Mouse (Mus musculus) thymus, postnatal 14 days (tissue): ENCODE data around the gene Slc39a2.
"Not testable (repeated sequence)": the region's sequence is repeated elsewhere in the genome, so short reads cannot be mapped to it uniquely, and the experiment has no call there.

Source experiments
- DNase-seq: peaks from one replicate; pipeline ENCODE4 v3.0.0; 2021

Slc39a2 gene

GRCm38 (mm10) chr14:51902806-51903710, 10.4 kb downstream of the Slc39a2 start:
- peak; percentile 85 for DNase-seq

- DNase-seq: no peak
Measured at GRCm38 (mm10) chr14:51903782-51904181, 11.1 kb downstream of the Slc39a2 start.

GRCm38 (mm10) chr14:51904706-51905105, 12.0 kb downstream of the Slc39a2 start:
- DNase-seq: peak; percentile 36

GRCm38 (mm10) chr14:51906102-51906501, 13.4 kb downstream of the Slc39a2 start:
- no peak for DNase-seq

GRCm38 (mm10) chr14:51911301-51911700, 18.6 kb downstream of the Slc39a2 start:
- DNase-seq: no peak

GRCm38 (mm10) chr14:51912391-51913061, 19.8 kb downstream of the Slc39a2 start:
- DNase-seq: peak; percentile 27

DNA sequence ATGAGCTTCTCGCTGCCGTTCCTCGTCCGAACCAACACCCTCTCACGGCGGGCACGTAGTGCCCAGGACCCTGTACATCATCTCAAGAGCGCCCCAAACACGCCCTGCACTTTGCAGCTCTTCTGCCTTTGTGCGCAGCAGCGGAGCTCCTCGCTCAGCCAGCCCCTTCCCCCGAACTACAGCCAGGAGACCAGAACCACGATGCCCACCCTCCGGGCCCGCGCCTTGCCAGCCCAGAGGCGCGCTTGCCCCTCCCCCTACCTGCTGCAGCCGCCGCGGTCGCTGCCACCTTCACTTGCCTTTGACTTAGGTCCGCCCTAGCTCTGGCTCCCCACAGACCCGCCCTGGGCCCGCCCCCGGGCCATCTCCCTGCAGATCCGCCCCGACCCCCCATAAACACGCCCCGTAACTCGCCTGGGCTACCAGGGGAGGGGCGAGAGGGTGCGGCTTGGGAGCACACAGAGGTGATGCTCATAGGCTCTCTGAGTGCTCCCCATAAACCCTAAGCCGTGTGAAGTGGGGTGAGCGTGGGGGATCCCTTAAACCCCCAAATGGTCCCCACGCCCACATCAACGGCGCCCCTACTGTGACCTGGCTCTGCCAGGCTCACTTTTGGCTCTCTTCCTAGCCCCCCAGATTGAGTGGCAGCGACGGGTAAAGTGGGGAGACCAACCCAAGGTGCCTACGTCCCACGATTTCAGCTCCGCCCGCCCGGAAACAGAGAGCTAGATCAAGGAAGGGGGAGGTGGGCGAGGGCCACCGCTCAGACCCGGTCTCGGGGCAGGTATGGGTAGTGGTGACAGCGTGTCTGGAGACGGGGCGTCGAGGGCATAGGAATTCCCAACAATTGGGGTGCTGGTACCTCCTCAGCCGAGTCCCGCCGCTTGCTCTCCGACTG, 20.6 kb downstream of the Slc39a2 start:
- peak; percentile 97 for DNase-seq

GRCm38 (mm10) chr14:51913960-51914762, 21.5 kb downstream of the Slc39a2 start, which contains the start of gene Ndrg2:
Ndrg2 (minus strand) TSS chr14:51914158.
- DNase-seq: peak; percentile 76

DNA sequence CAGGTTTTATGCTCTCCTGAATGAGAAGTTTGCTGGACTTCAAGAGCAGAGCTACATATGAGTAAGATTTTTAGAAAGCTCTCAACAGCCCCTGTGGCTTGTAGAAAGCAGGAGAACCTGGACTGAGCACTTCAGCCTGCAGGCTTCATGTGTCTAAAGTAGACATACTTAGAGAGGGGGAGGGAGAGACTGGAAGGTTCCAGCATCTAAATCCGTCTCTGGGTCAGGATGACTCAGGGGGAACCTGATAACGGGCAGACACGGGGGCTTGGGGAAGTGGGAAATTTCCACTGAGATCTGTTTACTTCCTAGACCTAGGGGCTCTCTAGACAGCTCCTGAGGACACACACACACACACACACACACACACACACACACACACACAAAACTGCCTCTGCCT, 22.3 kb downstream of the Slc39a2 start:
- DNase-seq: no peak

- no peak for DNase-seq
Measured at GRCm38 (mm10) chr14:51916539-51916938, 23.9 kb downstream of the Slc39a2 start.

DNA sequence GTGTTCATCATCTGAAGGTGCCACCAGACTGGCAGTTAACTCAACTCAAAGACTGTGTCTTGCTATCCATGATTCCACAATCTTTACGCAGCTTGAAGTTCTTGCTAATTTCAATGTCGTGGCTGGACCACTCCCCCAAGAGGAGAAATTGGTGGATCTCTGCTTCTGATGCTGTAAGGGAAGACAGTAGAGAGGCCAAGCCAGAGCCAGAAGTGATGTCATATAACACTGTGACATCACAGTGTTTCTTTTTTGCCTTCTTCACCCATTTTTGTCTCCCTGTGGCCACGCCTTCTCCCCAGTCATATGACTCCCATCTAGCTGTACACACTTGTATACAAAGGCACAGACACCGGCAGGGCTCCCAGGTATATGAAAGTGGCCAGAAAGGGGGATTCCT, 25.4 kb downstream of the Slc39a2 start, which contains the start of gene Tppp2:
Gene Tppp2, plus strand, starts transcription at position 301 of the 400 bp plus-strand sequence.
- no peak for DNase-seq

DNA sequence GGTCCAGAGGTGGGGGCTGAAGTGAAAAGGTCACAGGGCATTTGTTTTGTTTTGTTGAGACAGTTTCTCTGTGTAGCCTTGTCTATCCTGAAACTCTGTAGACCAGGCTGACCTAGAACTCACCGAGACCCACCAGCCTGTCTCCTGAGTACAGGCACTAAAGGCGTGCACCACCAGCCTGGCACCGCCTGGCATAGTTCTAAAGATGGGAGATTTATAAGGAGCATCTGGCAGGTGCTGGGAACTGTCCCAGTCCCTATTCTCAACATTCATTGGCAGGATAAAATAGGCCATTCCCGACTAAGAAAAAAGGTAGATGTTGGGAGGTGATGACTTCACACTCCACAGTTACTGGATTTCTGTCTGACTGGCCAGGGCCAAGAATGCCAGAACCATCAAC, 26.3 kb downstream of the Slc39a2 start:
- no peak for DNase-seq

GRCm38 (mm10) chr14:51921759-51922570, 29.3 kb downstream of the Slc39a2 start:
- DNase-seq: no peak

DNA sequence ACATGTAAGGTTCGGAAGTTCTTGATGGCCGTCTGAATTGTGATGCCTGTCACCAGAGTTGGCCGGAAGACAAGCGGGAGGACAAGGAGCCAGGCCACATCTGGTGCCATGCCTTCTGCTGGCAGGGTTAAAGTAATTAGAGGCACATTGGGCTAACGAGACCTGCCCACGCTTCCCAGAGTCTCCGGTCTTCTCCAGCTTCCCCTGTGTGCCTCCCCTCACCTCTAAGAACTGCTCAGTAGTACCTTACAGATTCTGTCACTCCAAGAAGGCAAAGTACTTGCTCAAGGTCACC, 29.8 kb downstream of the Slc39a2 start, which contains the start of gene Rnase13:
Gene Rnase13, minus strand, starts transcription at position 203 of the 295 bp plus-strand sequence.
- DNase-seq: no peak

DNA sequence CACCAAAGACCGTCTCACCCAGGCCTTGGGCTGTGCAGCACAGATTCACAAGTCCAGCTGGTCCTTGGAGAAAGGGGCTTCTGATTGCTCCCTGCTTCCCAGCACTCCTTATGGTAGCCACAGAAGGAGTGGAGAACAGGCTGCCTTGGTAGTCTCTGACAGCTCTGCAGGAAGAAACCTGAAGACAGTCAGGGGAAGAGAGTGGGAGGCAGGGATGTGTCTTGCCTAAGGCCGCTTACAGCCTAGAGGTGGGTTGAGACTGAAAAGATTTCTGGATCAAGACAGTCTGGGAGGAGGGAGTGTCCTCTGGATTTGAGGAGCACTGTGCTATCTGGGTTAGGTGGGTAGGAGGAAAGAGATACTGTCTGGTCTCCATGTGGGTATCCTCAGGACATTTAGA, 30.2 kb downstream of the Slc39a2 start:
- DNase-seq: no peak

- no peak for DNase-seq
Measured at GRCm38 (mm10) chr14:51923492-51923891, 30.8 kb downstream of the Slc39a2 start.

DNA sequence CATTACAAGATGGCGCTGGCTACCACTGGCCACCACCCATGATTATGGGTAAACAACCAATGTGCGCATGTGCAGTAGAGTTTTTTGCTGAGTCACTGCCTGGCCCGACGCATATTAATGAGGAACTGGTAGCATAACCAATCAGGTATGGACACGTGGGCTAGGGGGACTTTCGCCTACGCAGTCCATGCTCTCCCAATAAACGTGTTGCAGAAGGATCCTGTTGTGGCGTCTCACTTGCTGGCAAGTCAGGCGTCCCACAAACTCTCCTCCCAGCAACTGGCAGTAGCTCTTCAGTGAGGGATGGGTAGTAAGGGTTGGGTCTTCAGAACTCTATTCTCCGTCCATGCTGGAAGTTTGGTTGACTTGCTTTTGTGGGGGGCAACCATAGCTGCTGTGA, 34.2 kb downstream of the Slc39a2 start:
- not testable (repeated sequence) for DNase-seq

GRCm38 (mm10) chr14:51929309-51929943, 36.7 kb downstream of the Slc39a2 start:
- DNase-seq: no peak

DNA sequence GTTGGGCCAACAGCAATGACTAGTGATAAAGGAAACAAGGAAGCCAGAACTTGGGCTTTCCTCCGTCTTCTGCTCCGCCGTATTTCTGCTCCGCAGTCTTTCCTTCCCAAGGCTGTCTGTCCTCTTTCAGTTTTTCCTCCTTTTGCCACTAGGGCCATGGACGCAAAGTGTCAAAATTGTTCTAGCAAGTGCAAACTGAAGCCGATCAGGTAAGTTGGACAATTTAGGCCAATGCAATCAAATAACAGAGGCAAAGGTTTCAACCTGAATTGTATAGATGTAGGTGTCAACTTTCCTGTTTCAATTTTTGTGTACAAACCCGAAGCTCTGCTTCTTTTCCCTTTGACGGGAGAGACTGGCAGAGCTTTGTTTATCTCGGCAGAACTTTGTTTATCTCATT, 37.3 kb downstream of the Slc39a2 start:
- DNase-seq: no peak

DNA sequence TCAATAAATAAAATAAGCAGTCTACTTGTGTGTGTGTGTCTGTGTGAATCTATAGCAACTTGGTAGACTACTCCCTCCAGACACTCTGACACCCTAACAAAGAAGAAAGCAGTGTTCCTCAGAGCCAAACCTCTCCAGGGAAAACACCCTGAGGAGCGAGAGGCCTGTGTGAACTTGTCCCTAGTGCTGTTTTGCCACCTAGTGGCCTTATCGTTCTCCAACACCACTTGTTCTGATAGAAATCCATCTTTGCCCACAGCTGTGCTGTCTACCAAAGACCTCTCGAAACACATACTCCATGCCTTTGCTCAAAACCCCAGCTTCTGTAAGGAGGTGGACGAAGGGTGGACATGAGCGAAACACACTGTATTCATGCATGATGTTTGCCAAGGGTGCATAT, 38.1 kb downstream of the Slc39a2 start:
- DNase-seq: peak; percentile 68
